Mouse (Mus musculus) monocyte, adult 5-6 weeks (primary cell): ENCODE data around the gene Ramp2. TPM values are rescaled to one million over a fixed set of nuclear protein-coding genes. Genes with fewer than 3 reads are reported as not detected.

Source experiments
- ATAC-seq: fragments of 153-309, 156-312 bp; replicated peaks from 2 replicates; pipeline ENCODE4 v1.8.0; 2017; ENCODE audit warnings: mild to moderate bottlenecking; ENCODE audit not compliant: low TSS enrichment, insufficient number of reproducible peaks, severe bottlenecking, poor library complexity, low FRiP score
- total RNA-seq: library from RNA; stranded (forward); fragments of 200-1000, 200-491, 200-594 nt; gene quantifications from 3 replicates; pipeline ENCODE4 v1.2.3, GENCODE M21; 2017

Ramp2 gene
- not detected in 3 replicates for total RNA-seq

DNA sequence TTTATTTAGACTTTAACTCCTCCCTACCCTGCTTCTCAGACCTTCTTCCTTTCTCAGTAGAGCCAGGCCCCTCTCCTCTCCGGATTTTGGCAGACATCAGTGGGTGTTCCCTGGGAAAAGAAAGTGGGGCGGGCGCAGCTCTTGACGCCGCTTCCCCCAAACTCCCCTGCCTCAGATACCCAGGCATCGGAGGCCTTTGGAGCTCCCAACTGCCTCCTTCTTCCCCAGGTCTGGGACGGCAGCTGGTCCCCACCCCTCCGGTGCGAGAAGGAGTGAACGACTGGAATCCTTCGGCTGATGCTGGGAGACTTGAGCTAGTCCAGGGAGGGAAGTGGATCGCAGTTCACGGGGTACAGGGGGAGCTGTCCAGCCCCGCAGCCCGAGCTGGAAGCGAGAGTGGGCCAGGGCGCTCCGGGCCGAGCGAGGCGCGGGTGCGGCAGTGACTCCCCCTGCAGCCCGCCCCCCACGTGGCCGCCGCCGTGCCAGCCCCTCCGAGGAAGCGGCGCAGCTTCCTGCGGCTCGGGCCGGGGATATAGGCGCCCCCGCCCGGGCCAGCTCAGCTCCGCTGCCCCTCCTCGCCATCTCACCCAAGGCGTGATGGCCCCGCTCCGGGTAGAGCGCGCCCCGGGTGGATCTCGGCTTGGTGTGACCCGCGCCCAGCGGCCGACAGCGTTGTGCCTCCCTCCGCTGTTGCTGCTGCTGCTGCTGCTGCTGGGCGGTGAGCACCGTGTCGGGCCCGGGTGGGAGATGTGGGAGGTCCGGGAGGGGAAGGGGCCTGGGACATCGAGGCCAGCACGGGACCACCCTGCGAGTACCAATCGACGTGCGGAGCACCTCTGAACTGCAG lies at the start of gene Ramp2:
TSS of gene Ramp2 (plus strand) at position 174 of the 847 bp plus-strand sequence.
- no peak for ATAC-seq

DNA sequence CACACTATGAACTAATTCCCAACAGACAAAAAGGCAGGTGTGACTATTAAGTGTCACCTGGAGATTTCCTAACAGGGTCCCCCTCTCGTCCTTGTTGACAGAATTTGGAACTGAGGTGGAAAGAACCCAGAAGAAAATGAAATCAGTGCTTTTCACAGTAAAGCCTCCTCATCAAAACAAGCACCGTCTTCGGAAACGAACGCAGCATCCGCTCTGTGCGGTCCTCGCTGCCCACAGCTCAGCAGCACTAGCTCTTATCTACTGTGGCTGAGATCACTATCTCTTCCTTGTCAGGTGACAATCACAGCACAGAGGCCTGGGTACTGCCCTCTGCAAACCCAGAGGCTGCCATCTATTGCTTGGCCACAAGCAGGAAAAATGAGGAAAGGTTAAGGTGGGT lies 49.7 kb upstream of the Ramp2 start:
- ATAC-seq: no peak

DNA sequence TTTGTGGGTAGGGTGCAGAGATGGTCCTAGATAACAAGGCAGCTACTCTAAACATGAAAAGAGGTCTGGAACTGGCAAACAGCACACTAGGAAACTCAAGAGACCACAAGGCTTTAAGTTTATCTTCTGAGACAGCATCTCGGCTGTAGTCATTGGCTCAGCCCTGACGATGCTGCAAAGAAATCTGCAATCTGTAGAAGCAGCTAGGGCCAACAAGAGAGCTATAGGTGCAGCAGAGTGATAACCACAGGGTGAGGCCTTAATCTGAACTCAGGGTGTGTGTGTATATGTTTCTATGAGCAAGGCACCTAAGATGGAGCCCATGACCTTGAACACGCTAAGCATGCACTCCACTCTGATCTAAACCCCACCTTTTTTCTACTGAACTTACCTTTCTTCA lies 46.3 kb upstream of the Ramp2 start:
- ATAC-seq: no peak

DNA sequence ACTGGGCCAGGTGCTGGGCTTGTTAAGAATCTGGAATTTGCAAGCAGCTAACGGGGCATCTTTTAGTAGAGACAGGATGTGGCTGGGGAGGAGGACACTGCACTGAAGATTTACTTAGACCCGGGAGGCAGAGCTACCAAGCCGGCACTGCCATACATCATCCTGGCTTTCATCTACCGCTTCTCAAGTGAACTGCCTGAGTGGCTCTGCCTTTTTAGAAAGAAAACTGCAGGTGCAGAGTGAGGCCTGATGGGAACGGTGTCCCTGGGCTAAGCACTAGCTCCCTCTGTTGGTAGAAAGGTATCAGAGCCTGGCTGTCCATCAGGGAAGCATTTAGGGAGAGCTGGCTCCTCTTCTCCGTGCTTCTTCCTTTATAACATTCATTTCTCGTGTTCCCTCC lies 44.8 kb upstream of the Ramp2 start:
- no peak for ATAC-seq

GRCm38 (mm10) chr11:101211970-101212369 lies 33.9 kb upstream of the Ramp2 start:
- ATAC-seq: peak; percentile 87

DNA sequence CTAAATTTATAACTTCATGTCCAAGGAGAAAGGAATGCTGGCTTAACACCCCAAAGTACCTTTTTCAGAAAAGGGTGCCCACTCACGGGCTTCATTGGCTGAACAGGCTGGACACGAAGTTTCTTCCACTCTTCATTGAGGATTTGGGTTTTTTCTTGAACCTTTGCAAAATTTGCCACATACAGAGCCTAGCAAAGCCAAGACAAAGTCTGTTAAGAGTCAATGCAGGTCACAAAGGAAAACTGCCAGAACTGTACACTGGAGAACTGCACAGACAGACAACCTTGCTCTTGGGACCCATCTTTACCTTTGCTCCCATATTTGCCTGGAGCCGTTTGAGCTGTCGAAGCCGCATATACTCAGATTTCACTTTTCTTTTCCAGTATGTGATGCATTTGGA lies 28.9 kb upstream of the Ramp2 start:
- ATAC-seq: no peak

DNA sequence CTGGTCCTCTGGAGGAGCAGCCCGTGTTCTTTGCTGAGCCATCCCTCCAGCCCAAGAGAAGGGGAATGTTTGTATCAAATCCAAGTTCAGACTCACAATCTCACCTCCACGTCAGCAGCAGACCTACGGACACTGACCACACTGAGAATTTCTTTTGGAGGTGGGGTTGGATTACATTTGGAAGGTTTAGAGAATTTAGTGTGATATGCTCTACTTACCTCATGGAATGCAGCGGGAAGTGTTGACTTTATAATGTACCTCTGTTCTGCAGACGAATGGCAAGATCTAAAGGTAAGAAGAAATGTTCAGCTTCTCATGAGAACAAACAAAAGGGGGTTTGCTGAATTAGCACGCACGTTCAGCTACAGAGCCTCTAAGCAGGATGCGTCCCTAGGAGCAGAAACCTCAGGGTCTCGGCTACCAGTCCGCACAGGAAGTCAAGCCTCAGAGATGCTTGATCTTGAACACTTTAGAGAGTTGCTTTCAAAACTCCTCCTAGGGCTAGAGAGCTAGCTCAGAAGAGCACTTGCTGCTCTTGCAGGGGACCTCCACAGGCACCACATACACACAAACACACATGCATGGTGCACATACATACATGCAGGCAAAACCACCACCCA lies 27.3 kb upstream of the Ramp2 start:
- no peak for ATAC-seq

- no peak for ATAC-seq
These were observed 25.0 kb upstream of the Ramp2 start for GRCm38 (mm10) chr11:101220853-101221252.

DNA sequence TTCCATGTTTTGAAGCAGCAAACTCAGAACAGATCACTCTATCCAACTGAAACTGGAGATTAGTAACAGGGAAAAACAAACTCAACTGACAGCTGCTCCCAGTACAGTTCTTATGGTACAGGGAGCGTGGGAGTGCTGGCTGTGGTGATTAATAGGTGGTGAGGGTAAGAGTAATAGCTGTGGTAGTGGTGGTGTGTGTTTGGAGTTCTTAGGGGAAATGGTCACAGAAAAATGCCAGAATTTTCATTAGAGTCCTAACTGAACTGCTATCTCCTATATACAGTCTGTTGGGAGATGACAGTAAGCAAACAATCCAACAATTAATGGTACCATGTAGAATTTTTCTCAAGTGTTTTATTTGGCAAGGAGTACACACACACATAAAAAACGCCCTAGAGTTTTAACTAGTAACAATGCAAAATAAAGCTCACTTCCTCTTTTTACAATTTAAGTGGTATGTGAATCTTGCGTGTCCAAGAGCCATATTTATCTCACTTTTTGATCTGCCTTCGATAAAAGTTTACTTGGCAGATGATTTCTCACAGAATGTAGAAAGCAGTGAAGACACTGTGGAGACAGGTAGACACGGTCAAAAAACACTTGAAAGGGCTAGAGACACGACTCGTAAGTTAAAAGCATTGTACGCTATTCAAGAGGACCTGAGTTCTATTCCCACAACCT lies 24.4 kb upstream of the Ramp2 start:
- ATAC-seq: no peak

DNA sequence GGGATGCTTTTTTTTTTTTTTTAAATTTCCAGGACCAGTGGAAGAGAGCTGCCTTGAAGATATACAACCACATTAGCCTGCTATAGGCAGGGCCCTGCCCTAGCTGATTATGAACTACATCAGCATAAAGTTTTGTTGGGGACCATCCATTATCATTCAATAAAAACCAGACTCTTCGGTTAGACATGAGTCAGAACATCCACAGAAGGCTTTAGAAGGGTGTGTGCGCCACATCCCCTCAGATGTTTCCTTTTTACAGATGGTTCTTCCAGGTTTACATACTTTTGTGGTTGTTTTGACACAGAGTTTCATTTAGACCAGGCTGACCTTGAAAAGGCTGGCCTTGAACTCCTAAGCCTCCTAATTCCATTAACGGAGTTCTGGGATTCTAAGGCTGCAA lies 21.5 kb upstream of the Ramp2 start:
- ATAC-seq: no peak

GRCm38 (mm10) chr11:101225331-101226064 lies 20.3 kb upstream of the Ramp2 start:
- peak; percentile 23; the same call in 1 of the 2 replicates for ATAC-seq

- peak; percentile 97 for ATAC-seq
These were observed 19.6 kb upstream of the Ramp2 start, which contains the start of gene Ezh1 for GRCm38 (mm10) chr11:101226065-101226701. Gene Ezh1, minus strand, starts transcription at chr11:101226463.

DNA sequence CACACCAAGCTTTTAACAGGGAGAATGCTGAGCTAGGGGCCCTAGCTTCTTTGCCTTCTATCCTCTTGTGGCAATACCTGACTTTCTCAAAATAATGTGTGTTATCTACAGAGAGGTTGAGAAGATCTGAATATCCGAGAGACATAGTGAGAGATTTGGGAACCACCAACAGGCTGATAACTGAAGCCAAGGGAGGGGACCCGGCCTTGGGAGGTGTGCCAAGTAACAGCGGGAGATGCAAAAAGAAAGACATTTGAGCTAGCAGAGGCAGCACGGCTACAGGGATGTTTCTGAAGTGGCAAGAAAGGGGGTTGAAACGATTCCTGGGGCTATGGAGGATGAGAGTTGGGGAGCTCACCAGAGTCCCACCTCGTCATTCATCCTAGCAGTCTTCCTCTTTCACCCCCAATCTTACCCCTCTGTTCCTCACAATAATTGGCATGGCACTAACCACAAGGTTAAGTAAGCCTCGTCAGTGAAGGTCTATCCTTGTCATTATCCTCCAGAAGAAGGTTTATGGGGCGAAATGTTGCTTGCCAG lies 16.4 kb upstream of the Ramp2 start:
- no peak for ATAC-seq

- ATAC-seq: no peak
These were observed 15.7 kb upstream of the Ramp2 start for GRCm38 (mm10) chr11:101230061-101230511.

DNA sequence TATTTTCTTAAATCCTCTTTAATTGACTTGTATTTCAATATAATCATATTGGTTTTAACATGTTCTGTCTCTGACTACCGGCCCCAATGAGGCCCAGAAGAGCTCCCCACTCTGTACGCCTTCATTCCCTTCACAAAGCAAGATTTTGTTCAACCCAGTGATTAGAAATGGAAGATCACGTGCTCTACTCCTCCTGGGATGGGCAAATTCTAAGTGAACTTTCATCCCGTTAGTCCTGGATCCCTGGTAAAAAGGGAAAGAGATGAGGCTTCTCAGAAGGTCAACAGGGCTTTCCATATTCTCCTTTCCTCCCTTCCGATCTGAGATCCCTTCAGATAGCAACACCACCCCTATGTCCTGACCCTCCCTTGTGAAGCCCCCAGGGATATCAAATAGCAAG lies 15.3 kb upstream of the Ramp2 start:
- no peak for ATAC-seq

DNA sequence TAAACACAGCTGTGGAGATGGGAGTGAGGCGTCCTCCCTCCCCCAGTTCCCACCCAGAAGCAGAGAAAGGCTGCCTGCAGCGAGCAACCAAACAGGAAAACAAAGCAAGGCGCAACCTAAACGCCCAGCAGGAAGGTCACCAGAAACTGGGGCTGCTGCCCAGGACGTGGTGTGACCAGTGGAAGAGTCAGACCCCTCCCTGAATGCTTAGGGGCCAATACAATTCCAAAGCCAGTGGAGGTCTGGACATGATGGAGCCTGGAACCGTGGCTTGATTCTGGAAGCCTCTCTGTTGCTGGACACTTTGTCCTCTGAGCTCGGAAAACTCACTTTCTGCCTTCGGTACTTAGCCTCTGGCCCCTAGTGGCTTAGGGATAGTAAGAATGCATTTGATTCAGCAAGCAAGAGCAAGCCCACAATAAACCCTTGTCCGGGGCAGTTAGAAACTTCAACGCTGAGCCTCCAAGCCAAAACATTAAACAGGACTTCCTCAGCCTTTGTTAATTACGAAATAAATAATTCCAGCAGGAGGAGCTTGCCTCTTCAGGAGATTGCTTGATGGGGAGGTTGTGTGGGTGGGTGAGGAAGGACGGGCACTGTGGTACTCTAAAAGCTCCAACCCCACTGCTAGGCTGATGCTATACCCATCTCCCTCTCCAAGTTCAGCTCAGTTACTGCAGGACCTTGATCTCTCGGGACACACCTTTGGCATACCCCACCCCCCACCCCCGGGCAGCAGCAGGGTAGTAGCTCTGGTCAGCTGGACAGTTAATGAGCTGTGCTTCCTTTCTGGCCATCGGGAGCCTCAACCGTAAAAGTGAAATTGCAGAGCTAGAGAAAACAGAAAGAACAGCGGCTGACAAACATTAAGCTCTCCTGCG lies 14.6 kb upstream of the Ramp2 start:
- no peak for ATAC-seq
